Mouse (Mus musculus): Measurements from ENCODE around the gene Dedd.
"Not testable (repeated sequence)": the region's sequence is repeated elsewhere in the genome, so short reads cannot be mapped to it uniquely, and the experiment has no call there.

The Dedd gene

DNA sequence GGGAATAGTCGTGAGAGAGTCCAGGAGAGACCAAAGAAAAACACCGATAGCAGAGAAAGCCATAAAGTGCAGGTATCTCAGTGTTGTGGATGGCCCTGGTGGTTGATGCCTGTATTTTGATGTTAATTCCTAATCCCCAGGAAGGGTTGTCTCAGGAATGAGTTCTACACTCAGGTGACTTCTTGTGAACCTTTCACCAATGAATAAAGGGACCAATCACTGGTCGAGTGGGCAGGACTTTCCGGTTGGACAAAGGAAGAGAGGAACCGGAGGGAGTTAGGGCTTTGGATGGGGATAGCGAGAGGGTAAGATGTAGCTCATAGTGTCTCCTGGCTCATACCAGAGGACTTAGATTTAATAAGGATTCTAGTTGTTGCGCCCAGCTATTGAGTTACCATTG, 9.2 kb upstream of the Dedd start:
- DNase-seq: peak; percentile 39

DNA sequence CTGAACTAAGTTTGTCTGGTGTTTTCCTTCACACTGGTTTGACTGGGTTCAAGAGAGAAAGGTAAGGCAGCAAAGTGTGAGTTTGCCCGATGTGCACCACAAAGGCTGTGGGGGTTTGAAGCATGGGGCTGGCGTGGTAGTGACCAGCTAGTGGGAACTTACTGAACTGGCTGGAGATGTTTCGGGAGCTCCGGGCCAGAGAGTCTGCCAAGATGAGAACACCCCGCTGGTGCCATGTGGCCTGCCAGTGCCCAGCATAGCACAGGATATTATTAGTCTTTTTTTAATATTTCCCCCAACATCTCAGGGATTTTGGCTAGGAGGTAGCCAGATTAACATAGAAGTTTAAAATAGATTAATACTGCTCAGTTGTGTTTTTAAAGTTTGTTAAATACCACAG, 8.8 kb upstream of the Dedd start:
- no peak for DNase-seq

DNA sequence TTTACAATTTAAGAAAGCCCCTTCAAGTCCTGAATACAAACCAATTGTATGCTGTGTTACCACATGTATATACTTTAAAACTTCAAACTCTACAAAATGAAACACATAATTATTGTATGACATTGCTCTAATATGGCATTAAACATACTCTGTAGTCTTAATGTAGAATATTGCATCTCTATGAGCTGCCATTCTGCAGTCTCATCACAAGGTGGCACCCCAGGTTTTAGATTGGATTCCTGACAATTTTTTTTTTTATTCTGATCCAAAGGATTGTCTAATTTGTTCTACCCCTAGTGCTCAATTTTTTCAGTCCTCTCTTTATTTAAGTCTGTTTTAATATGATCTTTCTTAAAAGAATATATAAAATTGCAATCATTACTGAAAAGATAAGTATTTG, 7.5 kb upstream of the Dedd start:
- no peak for DNase-seq

DNA sequence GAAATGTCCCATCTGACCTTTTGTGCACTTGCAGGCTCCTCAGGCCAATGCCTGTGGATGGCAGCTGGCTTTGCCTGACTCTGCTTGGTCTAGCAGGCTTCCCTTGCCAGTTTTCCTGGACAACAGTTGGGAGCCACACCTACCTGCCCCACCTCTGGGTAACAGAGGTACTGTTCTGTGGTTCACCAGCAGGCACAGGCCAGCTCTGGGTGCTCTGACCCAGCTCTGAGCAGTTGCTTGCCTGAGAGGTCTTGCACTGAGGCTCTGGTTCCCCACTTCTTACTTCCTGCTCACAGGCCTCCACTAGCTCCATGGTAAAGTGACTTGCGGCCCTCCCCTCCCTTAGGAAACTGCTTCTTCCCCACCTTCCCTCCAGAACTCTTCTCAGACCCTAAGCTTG, 6.9 kb upstream of the Dedd start:
- DNase-seq: peak; percentile 62

DNA sequence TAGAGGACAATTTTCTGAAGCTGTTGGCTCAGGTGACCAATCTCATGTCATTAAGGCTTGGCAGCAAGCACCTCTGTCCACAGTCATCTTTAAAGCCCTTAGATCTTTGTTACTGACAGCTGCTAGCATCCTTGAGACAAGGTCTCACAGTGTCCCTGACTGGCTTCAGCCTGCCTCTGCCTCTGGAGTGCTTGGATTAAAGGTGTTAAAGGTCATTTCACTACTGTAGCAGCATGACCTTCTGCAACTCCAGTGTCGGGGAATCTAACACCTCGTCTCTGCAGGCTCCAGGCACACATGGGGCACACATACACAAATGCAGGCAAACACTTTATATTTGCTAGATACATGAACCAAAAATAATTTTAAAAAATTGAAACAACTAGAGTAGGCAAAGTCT, 3.4 kb upstream of the Dedd start:
- no peak for DNase-seq

DNA sequence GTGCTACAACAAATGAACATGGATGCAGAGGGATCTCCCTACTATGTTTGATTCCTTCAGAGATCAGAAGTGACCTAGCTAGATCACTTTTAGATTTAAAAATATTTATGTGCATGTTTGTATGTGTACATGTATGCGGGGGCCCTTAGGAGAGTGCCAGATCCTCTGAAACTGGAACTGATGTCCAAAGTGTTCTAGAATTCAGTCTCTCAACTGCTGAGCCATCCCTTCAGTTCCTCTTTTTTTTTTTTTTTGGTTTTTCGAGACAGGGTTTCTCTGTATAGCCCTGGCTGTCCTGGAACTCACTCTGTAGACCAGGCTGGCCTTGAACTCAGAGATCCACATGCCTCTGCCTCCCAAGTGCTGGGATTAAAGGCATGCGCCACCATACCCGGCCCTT, 2.4 kb upstream of the Dedd start:
- not testable (repeated sequence) for DNase-seq

DNA sequence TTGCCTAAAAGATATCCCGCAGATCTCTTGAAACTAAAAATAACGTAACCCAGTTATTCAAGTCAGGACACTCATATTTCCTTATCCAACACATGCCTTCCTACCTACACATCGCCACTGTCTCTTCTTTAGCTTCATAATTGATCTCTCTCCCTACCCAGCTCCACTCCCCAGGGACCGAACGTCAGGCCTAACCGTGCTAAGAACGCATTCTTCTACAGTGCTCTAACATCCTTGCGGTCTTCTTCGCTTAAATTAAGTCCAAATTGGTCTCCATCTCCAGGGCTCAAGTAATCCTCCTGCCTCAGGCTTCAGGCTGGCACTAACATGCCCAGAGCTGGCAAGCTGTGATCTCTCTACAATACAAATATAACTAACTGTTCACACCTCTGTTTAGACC, 701 bp upstream of the Dedd start:
- DNase-seq: no peak

DNA sequence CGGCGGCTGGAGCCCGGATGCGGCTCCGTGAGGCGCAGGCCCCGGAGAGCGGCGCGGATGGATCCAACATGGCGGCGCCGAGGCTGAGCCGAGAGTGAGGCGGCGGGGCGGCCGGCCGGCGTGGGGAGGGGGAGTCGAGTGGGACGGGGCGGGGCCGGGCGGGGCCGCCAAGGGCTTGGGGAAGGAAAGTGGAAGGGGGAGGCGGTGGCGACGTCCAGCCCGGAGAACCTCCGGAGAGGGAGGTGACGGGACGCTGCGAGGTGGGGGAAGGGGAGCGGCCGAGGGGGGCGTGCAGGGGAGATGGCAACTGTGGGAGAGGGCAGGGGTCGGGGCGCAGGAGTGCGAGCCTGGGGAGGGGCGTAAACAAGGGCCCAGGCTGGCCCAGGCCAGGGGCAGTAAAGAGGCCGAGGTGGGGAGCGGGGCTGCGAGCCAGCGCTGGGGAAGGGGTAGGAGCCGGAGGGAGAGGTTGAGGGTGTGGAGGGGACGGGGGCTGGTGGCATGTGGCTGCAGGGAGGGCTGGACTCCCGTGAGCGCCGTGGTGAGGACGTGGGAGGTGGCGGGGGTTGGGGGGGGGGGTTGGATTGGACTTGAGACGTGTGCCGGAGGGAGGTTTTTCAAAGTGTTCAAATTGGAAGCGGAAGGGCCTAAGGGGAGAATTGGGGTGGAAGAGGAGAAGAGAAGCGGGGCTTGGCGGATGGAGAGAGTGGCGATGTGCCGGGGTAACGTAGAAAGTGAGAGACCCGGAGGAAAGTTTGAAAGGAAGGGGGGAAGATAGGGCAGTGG, 679 bp downstream of the Dedd start:
- DNase-seq: no peak

GRCm38 (mm10) chr1:171330216-171330560, 1.2 kb downstream of the Dedd start:
- peak; percentile 24 for DNase-seq

DNA sequence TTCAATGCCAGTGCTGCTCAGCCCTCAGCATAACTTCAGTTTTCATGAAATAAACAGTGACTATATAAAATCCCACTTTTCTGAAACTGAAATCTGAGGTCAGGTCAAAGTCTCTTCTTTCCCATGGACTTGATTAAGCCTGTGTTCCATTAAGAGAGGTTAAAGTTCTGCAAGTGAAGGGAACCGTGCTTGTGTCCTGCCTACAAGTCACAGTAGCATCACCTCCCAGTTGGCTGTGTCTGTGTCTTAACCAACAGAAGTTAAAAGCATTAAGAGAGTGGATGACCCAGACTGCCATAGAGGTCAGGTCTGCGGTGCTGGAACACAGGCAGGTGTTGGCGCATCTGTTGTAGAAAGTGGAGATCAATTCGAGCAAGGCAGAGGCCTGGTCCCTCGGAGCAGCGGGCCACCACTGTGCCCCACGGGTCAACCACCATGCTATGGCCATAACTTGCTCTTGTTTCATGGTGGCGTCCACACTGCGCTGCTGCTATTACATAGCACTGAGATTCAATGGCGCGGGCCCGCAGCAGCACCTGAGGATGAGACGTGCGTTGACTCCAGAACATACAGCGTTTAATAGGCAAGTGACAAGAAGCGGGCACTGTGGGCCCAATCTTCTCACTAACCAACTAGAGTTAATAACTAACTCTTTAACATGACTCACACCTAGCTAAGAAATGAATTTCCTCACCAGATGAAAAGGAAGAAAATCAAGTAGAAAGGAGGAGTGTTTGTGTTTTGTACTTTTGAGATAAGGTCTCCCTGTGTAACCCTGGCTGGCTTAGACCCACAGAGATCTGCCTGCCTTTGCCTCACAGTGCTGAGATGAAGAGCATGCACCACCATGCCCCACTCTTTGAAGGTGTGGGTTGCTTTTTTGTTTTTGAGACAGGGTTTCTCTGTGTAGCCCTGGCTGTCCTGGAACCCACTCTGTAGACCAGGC, 13.6 kb downstream of the Dedd start:
- DNase-seq: peak; percentile 45

GRCm38 (mm10) chr1:171343922-171344677, 15.2 kb downstream of the Dedd start:
- DNase-seq: peak; percentile 82

DNA sequence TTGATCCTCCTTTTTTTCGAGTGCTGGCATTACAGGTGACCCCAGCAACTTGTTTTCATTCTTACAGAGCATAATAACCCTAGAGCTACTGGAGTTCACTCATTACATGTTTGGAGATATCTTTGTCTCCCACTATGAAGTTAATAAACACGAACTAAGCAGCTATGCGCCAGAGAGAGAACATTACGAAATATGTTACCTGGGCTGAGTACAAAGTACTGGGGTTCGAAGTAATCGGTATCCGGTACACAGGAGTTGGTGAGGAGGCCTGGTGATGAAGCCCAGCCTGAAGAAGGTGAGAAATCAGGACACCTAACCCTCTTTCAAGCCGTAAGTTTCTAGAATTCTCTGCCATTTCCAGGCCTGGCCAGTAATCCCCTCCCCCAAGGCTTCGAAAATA, 15.8 kb downstream of the Dedd start:
- no peak for DNase-seq

DNA sequence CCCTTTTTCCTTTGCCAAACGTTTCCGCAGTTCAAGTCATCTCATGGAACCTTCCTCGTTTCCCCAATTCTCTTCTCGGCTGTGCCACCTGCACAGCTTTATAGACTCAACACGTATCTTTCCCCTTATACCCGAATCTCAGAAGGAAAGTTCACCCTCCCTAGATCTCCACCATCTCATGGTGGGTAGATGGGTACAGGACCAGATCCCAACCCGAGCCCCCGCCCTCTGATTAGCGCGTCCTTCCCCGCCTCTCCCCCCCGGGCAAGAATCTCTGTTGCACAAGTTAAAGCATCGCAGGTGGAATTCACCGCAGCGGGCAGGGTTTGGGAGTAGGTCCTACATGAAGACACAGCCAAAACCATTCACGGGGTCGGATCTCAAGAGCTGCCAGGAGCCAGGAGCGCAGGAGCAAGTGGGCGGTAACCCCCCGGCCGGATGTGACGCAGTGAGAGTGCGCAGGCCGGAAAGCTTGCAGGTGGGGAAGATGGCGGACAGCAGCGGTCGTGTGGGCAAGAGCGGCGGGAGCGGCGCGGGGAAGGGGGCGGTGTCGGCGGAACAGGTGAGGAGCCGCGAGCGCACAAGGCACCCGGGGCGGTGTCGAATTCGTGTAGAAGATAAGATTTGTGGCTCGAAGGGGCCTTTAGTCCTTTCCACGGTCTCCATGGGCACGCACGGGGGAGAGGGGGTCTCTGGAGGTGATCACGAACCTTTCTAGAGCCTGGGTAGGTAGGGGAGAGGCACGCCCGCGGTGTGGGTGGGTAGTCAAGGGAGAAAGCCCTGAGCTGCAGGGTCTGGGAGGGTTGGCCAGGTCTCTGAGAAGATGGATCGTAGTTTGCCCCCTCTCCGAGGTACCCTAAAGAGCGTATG, 16.5 kb downstream of the Dedd start, which contains the start of the genes Nit1 and Pfdn2:
Gene Nit1, minus strand, starts transcription at position 422 of the 870 bp plus-strand sequence.
Gene Pfdn2, plus strand, starts transcription at position 446 of the 870 bp plus-strand sequence.
- peak; percentile 89 for DNase-seq

- no peak for DNase-seq
Measured at GRCm38 (mm10) chr1:171346095-171346450, 17.1 kb downstream of the Dedd start.

DNA sequence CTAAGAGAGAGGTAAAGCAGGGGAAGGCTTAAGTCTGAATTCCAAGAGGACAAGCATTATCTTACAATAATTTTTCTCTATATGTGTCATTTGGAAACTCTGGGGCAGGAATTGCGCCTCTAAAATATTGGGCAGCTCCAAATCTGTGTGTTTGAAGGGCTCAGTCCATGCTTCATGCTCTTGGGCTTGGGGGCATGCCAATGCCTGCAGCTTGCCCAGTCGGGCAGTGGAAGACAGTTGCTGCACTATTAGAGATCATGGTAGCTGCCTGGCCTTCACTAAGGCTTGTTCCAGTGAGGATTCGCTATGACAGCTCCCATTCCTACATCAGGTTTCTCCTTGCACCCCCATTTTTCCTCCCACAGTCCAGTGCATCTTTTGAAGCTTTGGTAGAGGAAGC, 19.7 kb downstream of the Dedd start:
- no peak for DNase-seq

- DNase-seq: no peak
Measured at GRCm38 (mm10) chr1:171349210-171349609, 20.3 kb downstream of the Dedd start.

- no peak for DNase-seq
Measured at GRCm38 (mm10) chr1:171355812-171356340, 26.9 kb downstream of the Dedd start.

DNA sequence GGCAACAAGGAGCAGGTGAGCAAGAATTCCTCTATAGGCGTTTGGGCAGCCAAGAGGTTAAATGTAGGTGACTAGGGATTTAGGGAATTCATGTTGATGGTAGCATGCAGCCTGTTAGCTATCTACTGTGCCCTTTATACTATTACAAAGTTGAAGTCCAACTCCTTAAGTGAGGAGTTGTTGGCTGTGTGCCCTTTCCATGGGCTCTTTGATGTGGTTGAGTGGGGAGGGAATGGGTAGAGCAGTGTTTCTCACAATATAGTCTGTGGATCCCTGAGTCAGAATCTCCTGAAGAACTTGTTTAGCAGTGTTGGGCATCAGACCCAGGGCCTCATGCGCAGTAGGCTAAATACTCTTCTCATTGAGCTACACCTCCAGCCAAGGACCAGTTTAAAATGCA, 27.9 kb downstream of the Dedd start:
- no peak for DNase-seq

DNA sequence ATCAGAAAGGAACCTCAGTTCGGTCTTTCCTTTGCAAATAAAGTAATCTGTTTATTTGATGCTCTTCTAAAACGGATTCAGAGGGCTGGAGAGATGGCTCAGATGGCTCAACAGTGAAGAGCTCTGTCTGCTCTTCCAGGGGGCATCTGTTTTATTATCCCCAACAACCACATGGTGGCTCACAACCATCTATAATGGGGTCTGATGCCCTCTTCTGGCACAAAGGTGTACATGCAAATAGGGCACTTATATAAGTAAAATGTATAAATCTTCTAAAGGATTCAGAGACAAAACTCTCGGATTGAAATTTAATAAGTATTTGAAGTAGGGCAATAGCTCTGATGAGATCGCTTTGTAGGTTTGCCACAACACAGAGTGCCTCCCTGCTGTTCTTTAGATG, 29.5 kb downstream of the Dedd start:
- DNase-seq: no peak

DNA sequence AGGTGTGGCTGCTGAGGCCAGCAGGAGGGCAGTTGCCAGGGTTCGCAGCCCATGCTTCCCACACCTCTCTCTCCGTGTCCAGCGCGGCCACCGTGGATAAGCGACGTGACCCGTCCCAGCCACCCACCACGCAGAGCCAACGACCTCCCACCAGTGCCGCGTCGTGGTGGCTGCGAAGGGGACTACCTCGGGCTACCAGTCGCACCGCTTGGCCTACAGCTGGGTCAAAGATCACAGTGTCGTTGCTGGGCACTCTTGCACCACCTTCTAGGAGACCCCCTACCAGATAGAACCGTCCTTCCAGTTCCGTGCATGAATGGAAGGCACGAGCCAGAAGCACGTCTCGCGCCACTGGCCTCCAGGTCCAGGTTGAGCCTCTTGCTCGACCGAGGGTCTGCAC, 31.3 kb downstream of the Dedd start:
- DNase-seq: no peak

GRCm38 (mm10) chr1:171360656-171361055, 31.7 kb downstream of the Dedd start, which contains the start of gene Klhdc9:
Klhdc9 (minus strand) TSS chr1:171360798.
- peak; percentile 94 for DNase-seq
